Mouse (Mus musculus) heart, adult 2 months (tissue): ENCODE results near the gene Lypd6. TPM values are rescaled to one million over a fixed set of nuclear protein-coding genes. Genes with fewer than 3 reads are reported as not detected.

Experiments used
- DNase-seq, 2 experiments: peaks; one replicate each; pipeline ENCODE4 v3.0.0; 2021
- H3K27ac ChIP-seq: fragments of 200-600 bp; 2 replicates; pipeline ENCODE4 v1.8.1; 2022
- H3K27me3 ChIP-seq: fragments of 200-500 bp; 2 replicates; pipeline ENCODE4 v1.6.1; 2012; ENCODE audit warnings: mild to moderate bottlenecking, low read length, inconsistent platforms, mixed read lengths; ENCODE audit not compliant: control insufficient read depth, insufficient read depth
- H3K36me3 ChIP-seq: fragments of 200-500 bp; 2 replicates; pipeline ENCODE4 v1.6.1; 2012; ENCODE audit warnings: low read length, inconsistent platforms; ENCODE audit not compliant: control insufficient read depth, insufficient read depth
- H3K4me1 ChIP-seq: fragments of 200-500 bp; 2 replicates; pipeline ENCODE4 v1.6.1; 2011; ENCODE audit warnings: low read length; ENCODE audit not compliant: control insufficient read depth, insufficient read depth
- H3K4me3 ChIP-seq: fragments of 200-600 bp; 2 replicates; pipeline ENCODE4 v1.8.1; 2022
- H3K79me2 ChIP-seq: fragments of 200-500 bp; replicated peaks from 2 replicates; pipeline ENCODE4 v1.6.1; 2012; ENCODE audit warnings: mild to moderate bottlenecking, inconsistent platforms, low read length, moderate library complexity, mixed read lengths; ENCODE audit not compliant: control insufficient read depth, insufficient read depth
- H3K9ac ChIP-seq: fragments of 200-500 bp; 2 replicates; pipeline ENCODE4 v1.6.1; 2012; ENCODE audit warnings: low read depth, mild to moderate bottlenecking, control low read depth, inconsistent platforms, low read length, mixed read lengths
- CTCF ChIP-seq: fragments of 200-600 bp; IDR thresholded peaks from 2 replicates; pipeline ENCODE4 v1.8.1; 2022; ENCODE audit warnings: antibody characterized with exemption, mild to moderate bottlenecking, moderate library complexity
- EP300 ChIP-seq: fragments of 200-500 bp; IDR thresholded peaks from 2 replicates; pipeline ENCODE4 v1.6.1; 2011; ENCODE audit warnings: low read depth, low read length, control low read depth; ENCODE audit not compliant: insufficient read depth
- POLR2A ChIP-seq: fragments of 200-500 bp; IDR thresholded peaks from 2 replicates; pipeline ENCODE4 v1.6.1; 2011; ENCODE audit warnings: mild to moderate bottlenecking, low read depth, low read length, control low read depth; ENCODE audit not compliant: insufficient read depth
- WGBS: fragments of 180-500 bp; shearing (Covaris S2); methylation state at CpG from one replicate; pipeline ENCODE4 v1.1.7; 2018; 5-methylcytosine and 5-hydroxymethylcytosine counted together
- intact Hi-C: fragments of 180-260 bp; cut with DNase I; formaldehyde crosslinking; loops from one replicate; pipeline ENCODE4 v1.15.1; 2025
- polyA plus RNA-seq: library from polyadenylated mRNA; depleted of rRNA; stranded (reverse); fragments of >200 nt; gene quantifications from 2 replicates; pipeline ENCODE4 v1.2.3, GENCODE M21; 2012
- total RNA-seq, 2 experiments: library from RNA; stranded (reverse); gene quantifications; 2 replicates each; pipeline ENCODE4 v1.2.3; 2021

The Lypd6 gene
- total and polyA plus RNA-seq, 3 experiments, result 0.32 to 0.78 (median 0.63) TPM

GRCm38 (mm10) chr2:50044871-50045470 lies 21.3 kb upstream of the Lypd6 start:
- no peaks in the 10 kb centered on the region for H3K4me1 ChIP-seq
- 59% methylated on average over 7 of the region's 7 CpGs for WGBS
- H3K27ac ChIP-seq, result no peak overlapping the region
- TF ChIP-seq POLR2A, result no peak
- no peak for TF ChIP-seq EP300
- TF ChIP-seq CTCF, result no peak
- no peak overlapping the region for H3K9ac ChIP-seq
- intact Hi-C loops, result no loop called here
- H3K4me3 ChIP-seq, result no peak overlapping the region
- DNase-seq, result no peak
- H3K79me2 ChIP-seq, result no peaks in the 10 kb centered on the region
- no peaks in the 10 kb centered on the region for H3K27me3 ChIP-seq
- H3K36me3 ChIP-seq, result no peaks in the 10 kb centered on the region

- intact Hi-C loops, result no loop called here
- 72% methylated on average over 4 of the region's 4 CpGs for WGBS
- DNase-seq, result no peak
- Histone ChIP-seq H3K79me2 (no peaks in the 10 kb centered on the region), H3K9ac (no peak overlapping the region), H3K27me3 (no peaks in the 10 kb centered on the region), H3K36me3 (no peaks in the 10 kb centered on the region), H3K4me1 (no peaks in the 10 kb centered on the region), H3K27ac (no peak overlapping the region), H3K4me3 (no peak overlapping the region)
- TF ChIP-seq EP300 (no peak), POLR2A (no peak), CTCF (no peak)
Measured at GRCm38 (mm10) chr2:50045841-50046240, 20.4 kb upstream of the Lypd6 start.

- TF ChIP-seq CTCF, result no peak
- TF ChIP-seq POLR2A, result no peak
- no peak for TF ChIP-seq EP300
- intact Hi-C loops, result no loop called here
Measured at GRCm38 (mm10) chr2:50048442-50048841, 17.8 kb upstream of the Lypd6 start.

GRCm38 (mm10) chr2:50053893-50054292 lies 12.3 kb upstream of the Lypd6 start:
- H3K79me2 ChIP-seq, result no peaks in the 10 kb centered on the region
- no peak overlapping the region for H3K9ac ChIP-seq
- no peaks in the 10 kb centered on the region for H3K36me3 ChIP-seq
- H3K27me3 ChIP-seq, result no peaks in the 10 kb centered on the region
- 67% methylated on average over 1 of the region's 1 CpGs for WGBS
- no peaks in the 10 kb centered on the region for H3K4me1 ChIP-seq
- no peak overlapping the region for H3K4me3 ChIP-seq
- TF ChIP-seq POLR2A, result no peak
- TF ChIP-seq CTCF, result no peak
- no peak for TF ChIP-seq EP300
- no peak for DNase-seq
- intact Hi-C loops, result no loop called here
- H3K27ac ChIP-seq, result no peak overlapping the region

More at GRCm38 (mm10) chr2:50048442-50048841, 17.8 kb upstream of the Lypd6 start:
- H3K4me1 ChIP-seq, result no peaks in the 10 kb centered on the region
- no peak for DNase-seq
- H3K4me3 ChIP-seq, result no peak overlapping the region
- no peaks in the 10 kb centered on the region for H3K79me2 ChIP-seq
- H3K36me3 ChIP-seq, result no peaks in the 10 kb centered on the region
- H3K27me3 ChIP-seq, result no peaks in the 10 kb centered on the region
- no peak overlapping the region for H3K27ac ChIP-seq
- H3K9ac ChIP-seq, result no peak overlapping the region

GRCm38 (mm10) chr2:50065902-50066245 lies 355 bp upstream of the Lypd6 start:
- intact Hi-C loops, result no loop called here
- 2% methylated on average over 14 of the region's 14 CpGs for WGBS

GRCm38 (mm10) chr2:50066968-50067315 lies 713 bp downstream of the Lypd6 start:
- Histone ChIP-seq H3K27ac (no peak overlapping the region), H3K27me3 (no peaks in the 10 kb centered on the region; the same call in 1 of the 2 replicates), H3K9ac (no peak overlapping the region), H3K4me3 (peak overlapping the region; percentile 39), H3K4me1 (no peaks in the 10 kb centered on the region), H3K79me2 (no peaks in the 10 kb centered on the region), H3K36me3 (no peaks in the 10 kb centered on the region)
- intact Hi-C loops, result no loop called here
- no peak for DNase-seq
- TF ChIP-seq POLR2A (no peak), EP300 (no peak), CTCF (no peak)
- WGBS, result 3% methylated on average over 9 of the region's 9 CpGs

More at GRCm38 (mm10) chr2:50065902-50066245, 355 bp upstream of the Lypd6 start:
- TF ChIP-seq POLR2A, result no peak
- TF ChIP-seq CTCF, result no peak
- no peak for TF ChIP-seq EP300
- no peak for DNase-seq
- no peaks in the 10 kb centered on the region for H3K36me3 ChIP-seq
- no peaks in the 10 kb centered on the region for H3K79me2 ChIP-seq
- H3K9ac ChIP-seq, result no peak overlapping the region
- H3K27ac ChIP-seq, result no peak overlapping the region
- H3K4me3 ChIP-seq, result peak overlapping the region; percentile 39
- no peaks in the 10 kb centered on the region for H3K27me3 ChIP-seq
- H3K4me1 ChIP-seq, result no peaks in the 10 kb centered on the region
